Mouse (Mus musculus): ENCODE measurements around the gene Polr1a. TPM values are rescaled to one million over a fixed set of nuclear protein-coding genes. Genes with fewer than 3 reads are reported as not detected.
A peak's percentile ranks its signal among the peaks of the same experiment; 100 is the strongest.

Polr1a gene
- polyA plus RNA-seq, 1 experiment from 2014 or later, result 18.8 TPM

GRCm38 (mm10) chr6:71950592-71950991, 41.7 kb downstream of the Polr1a start:
- peaks cover 3% of the 10 kb centered on the region; the same call in 1 of the 2 replicates for H3K4me1 ChIP-seq (replicated peaks)
- H3K36me3 ChIP-seq, result peaks cover 88% of the 10 kb centered on the region
- WGBS (ENCODE audit: insufficient replicate concordance), result 65% methylated on average over 3 of the region's 3 CpGs
- H3K27ac ChIP-seq, result no peak overlapping the region
- H3K9me3 ChIP-seq (replicated peaks), result no peaks in the 10 kb centered on the region
- H3K4me3 ChIP-seq (replicated peaks), result no peak overlapping the region
- ATAC-seq (ENCODE audit: low read depth) (no peak), DNase-seq (no peak)
- H3K9ac ChIP-seq, result no peak overlapping the region
- H3K27me3 ChIP-seq, result no peaks in the 10 kb centered on the region
- no peak overlapping the region for H3K4me2 ChIP-seq

- ATAC-seq (ENCODE audit: low read depth), result no peak
- 69% methylated on average over 5 of the region's 5 CpGs for WGBS (ENCODE audit: insufficient replicate concordance)
- Histone ChIP-seq H3K36me3 (peaks cover 83% of the 10 kb centered on the region), H3K27ac (no peak overlapping the region), H3K9me3 (replicated peaks) (no peaks in the 10 kb centered on the region), H3K4me1 (replicated peaks) (peaks cover 3% of the 10 kb centered on the region; the same call in 1 of the 2 replicates), H3K4me3 (replicated peaks) (no peak overlapping the region), H3K4me2 (no peak overlapping the region), H3K9ac (no peak overlapping the region), H3K27me3 (no peaks in the 10 kb centered on the region)
- DNase-seq, result no peak
These were observed 42.3 kb downstream of the Polr1a start for GRCm38 (mm10) chr6:71951192-71951591.

- no peak for DNase-seq
- Histone ChIP-seq H3K36me3 (peaks cover 31% of the 10 kb centered on the region), H3K4me3 (replicated peaks) (no peak overlapping the region), H3K4me1 (replicated peaks) (peaks cover 18% of the 10 kb centered on the region), H3K9ac (no peak overlapping the region), H3K9me3 (replicated peaks) (no peaks in the 10 kb centered on the region), H3K4me2 (no peak overlapping the region), H3K27ac (peak overlapping the region; percentile 24; the same call in 1 of the 2 replicates), H3K27me3 (no peaks in the 10 kb centered on the region)
- ATAC-seq (ENCODE audit: low read depth), result peak; percentile 55; the same call in 1 of the 2 replicates
- 18% methylated on average over 5 of the region's 5 CpGs for WGBS (ENCODE audit: insufficient replicate concordance)
These were observed 53.3 kb downstream of the Polr1a start for GRCm38 (mm10) chr6:71962119-71962518.

- Histone ChIP-seq H3K4me3 (replicated peaks) (no peak overlapping the region), H3K4me2 (no peak overlapping the region), H3K9me3 (replicated peaks) (no peaks in the 10 kb centered on the region), H3K27me3 (no peaks in the 10 kb centered on the region), H3K27ac (peak overlapping the region; percentile 24; the same call in 1 of the 2 replicates), H3K36me3 (peaks cover 37% of the 10 kb centered on the region), H3K9ac (no peak overlapping the region), H3K4me1 (replicated peaks) (peaks cover 18% of the 10 kb centered on the region)
- 24% methylated on average over 6 of the region's 6 CpGs for WGBS (ENCODE audit: insufficient replicate concordance)
- no peak for DNase-seq
- peak; percentile 63 for ATAC-seq (ENCODE audit: low read depth)
These were observed 53.9 kb downstream of the Polr1a start for GRCm38 (mm10) chr6:71962706-71963105.

- Histone ChIP-seq H3K4me1 (replicated peaks) (peaks cover 18% of the 10 kb centered on the region), H3K9ac (no peak overlapping the region), H3K9me3 (replicated peaks) (no peaks in the 10 kb centered on the region), H3K4me3 (replicated peaks) (no peak overlapping the region), H3K27me3 (no peaks in the 10 kb centered on the region), H3K4me2 (no peak overlapping the region), H3K27ac (no peak overlapping the region), H3K36me3 (peaks cover 43% of the 10 kb centered on the region)
- no peak for DNase-seq
- 63% methylated on average over 11 of the region's 11 CpGs for WGBS (ENCODE audit: insufficient replicate concordance)
- ATAC-seq (ENCODE audit: low read depth), result no peak
These were observed 54.7 kb downstream of the Polr1a start for GRCm38 (mm10) chr6:71963561-71963960.

- ATAC-seq (ENCODE audit: low read depth) (no peak), DNase-seq (no peak)
- Histone ChIP-seq H3K9ac (no peak overlapping the region), H3K4me1 (replicated peaks) (peaks cover 12% of the 10 kb centered on the region), H3K4me2 (no peak overlapping the region), H3K27me3 (no peaks in the 10 kb centered on the region), H3K9me3 (replicated peaks) (no peaks in the 10 kb centered on the region), H3K36me3 (peaks cover 66% of the 10 kb centered on the region), H3K4me3 (replicated peaks) (no peak overlapping the region), H3K27ac (no peak overlapping the region)
- WGBS (ENCODE audit: insufficient replicate concordance), result 73% methylated on average over 5 of the region's 5 CpGs
These were observed 57.9 kb downstream of the Polr1a start for GRCm38 (mm10) chr6:71966683-71967303.

- peaks cover 77% of the 10 kb centered on the region for H3K36me3 ChIP-seq
- no peak overlapping the region for H3K4me2 ChIP-seq
- peaks cover 1% of the 10 kb centered on the region for H3K4me1 ChIP-seq (replicated peaks)
- DNase-seq (no peak), ATAC-seq (ENCODE audit: low read depth) (no peak)
- no peaks in the 10 kb centered on the region for H3K9me3 ChIP-seq (replicated peaks)
- H3K9ac ChIP-seq, result no peak overlapping the region
- H3K4me3 ChIP-seq (replicated peaks), result no peak overlapping the region
- 75% methylated on average over 7 of the region's 7 CpGs for WGBS (ENCODE audit: insufficient replicate concordance)
- no peaks in the 10 kb centered on the region for H3K27me3 ChIP-seq
- no peak overlapping the region for H3K27ac ChIP-seq
These were observed 59.0 kb downstream of the Polr1a start for GRCm38 (mm10) chr6:71967847-71968246.

- 86% methylated on average over 7 of the region's 7 CpGs for WGBS (ENCODE audit: insufficient replicate concordance)
- Histone ChIP-seq H3K9me3 (replicated peaks) (no peaks in the 10 kb centered on the region), H3K27me3 (no peaks in the 10 kb centered on the region), H3K4me3 (replicated peaks) (no peak overlapping the region), H3K27ac (no peak overlapping the region), H3K9ac (no peak overlapping the region), H3K4me1 (replicated peaks) (no peaks in the 10 kb centered on the region), H3K4me2 (no peak overlapping the region), H3K36me3 (peaks cover 93% of the 10 kb centered on the region)
- no peak for ATAC-seq (ENCODE audit: low read depth)
- DNase-seq, result no peak
These were observed 60.6 kb downstream of the Polr1a start for GRCm38 (mm10) chr6:71969459-71969858.

GRCm38 (mm10) chr6:71970154-71970553, 61.3 kb downstream of the Polr1a start:
- 74% methylated on average over 2 of the region's 2 CpGs for WGBS (ENCODE audit: insufficient replicate concordance)
- no peak for DNase-seq
- Histone ChIP-seq H3K27me3 (no peaks in the 10 kb centered on the region), H3K4me2 (no peak overlapping the region), H3K36me3 (peaks cover 97% of the 10 kb centered on the region), H3K4me1 (replicated peaks) (no peaks in the 10 kb centered on the region), H3K9ac (no peak overlapping the region), H3K9me3 (replicated peaks) (no peaks in the 10 kb centered on the region), H3K27ac (no peak overlapping the region), H3K4me3 (replicated peaks) (no peak overlapping the region)
- no peak for ATAC-seq (ENCODE audit: low read depth)

- H3K27me3 ChIP-seq, result no peaks in the 10 kb centered on the region
- H3K4me1 ChIP-seq (replicated peaks), result peaks cover 19% of the 10 kb centered on the region
- no peak overlapping the region for H3K4me2 ChIP-seq
- H3K36me3 ChIP-seq, result peaks cover 94% of the 10 kb centered on the region
- H3K9ac ChIP-seq, result no peak overlapping the region
- WGBS (ENCODE audit: insufficient replicate concordance), result 83% methylated on average over 7 of the region's 7 CpGs
- no peak for DNase-seq
- H3K9me3 ChIP-seq (replicated peaks), result no peaks in the 10 kb centered on the region
- H3K4me3 ChIP-seq (replicated peaks), result no peak overlapping the region
- no peak for ATAC-seq (ENCODE audit: low read depth)
- no peak overlapping the region for H3K27ac ChIP-seq
These were observed 67.7 kb downstream of the Polr1a start for GRCm38 (mm10) chr6:71976592-71976991.

GRCm38 (mm10) chr6:71980165-71980564, 71.3 kb downstream of the Polr1a start:
- WGBS (ENCODE audit: insufficient replicate concordance), result 42% methylated on average over 8 of the region's 8 CpGs
- Histone ChIP-seq H3K36me3 (peaks cover 58% of the 10 kb centered on the region), H3K9ac (no peak overlapping the region), H3K4me2 (no peak overlapping the region), H3K27me3 (no peaks in the 10 kb centered on the region), H3K4me1 (replicated peaks) (peaks cover 19% of the 10 kb centered on the region), H3K27ac (peak overlapping the region; percentile 19; the same call in 1 of the 2 replicates), H3K9me3 (replicated peaks) (no peaks in the 10 kb centered on the region), H3K4me3 (replicated peaks) (no peak overlapping the region)
- ATAC-seq (ENCODE audit: low read depth) (peak; percentile 47; the same call in 1 of the 2 replicates), DNase-seq (no peak)

GRCm38 (mm10) chr6:71980587-71980986, 71.7 kb downstream of the Polr1a start:
- Histone ChIP-seq H3K4me1 (replicated peaks) (peaks cover 19% of the 10 kb centered on the region), H3K36me3 (peaks cover 54% of the 10 kb centered on the region), H3K4me3 (replicated peaks) (no peak overlapping the region), H3K9me3 (replicated peaks) (no peaks in the 10 kb centered on the region), H3K27me3 (no peaks in the 10 kb centered on the region), H3K9ac (no peak overlapping the region), H3K27ac (peak overlapping the region; percentile 19; the same call in 1 of the 2 replicates), H3K4me2 (no peak overlapping the region)
- ATAC-seq (ENCODE audit: low read depth) (0 out of 2 replicates have a peak, but pooled peaks have one; percentile 14), DNase-seq (no peak)
- 59% methylated on average over 2 of the region's 2 CpGs for WGBS (ENCODE audit: insufficient replicate concordance)

Measured in liver, embryonic 13.5 days (tissue).